Mouse (Mus musculus): ENCODE data around the gene Rchy1.

- TF ChIP-seq CHD2 (IDR thresholded peaks at IDR 0.05; ENCODE audit: low read depth, low read length) (no peak), HCFC1 (IDR thresholded peaks at IDR 0.05; ENCODE audit: borderline replicate concordance, insufficient read depth, low read length) (no peak)
These were observed 2.1 kb downstream of the Rchy1 start for GRCm38 (mm10) chr5:91960606-91961254.
